Mouse (Mus musculus) spleen, postnatal 36 days (tissue): Measurements from ENCODE around the gene Gm20662.

Source experiments
- DNase-seq, 2 experiments: peaks; one replicate each; pipeline ENCODE4 v3.0.0; 2022; ENCODE audit warnings: low spot score in 2 of 2, mixed read lengths in 1 of 2

Gene Gm20662

GRCm38 (mm10) chr9:108085261-108085660 lies 89.1 kb downstream of the Gm20662 start:
- DNase-seq = no peak

- no peak for DNase-seq
These were observed 94.5 kb downstream of the Gm20662 start for GRCm38 (mm10) chr9:108090611-108091120.

GRCm38 (mm10) chr9:108093586-108093985 lies 97.4 kb downstream of the Gm20662 start:
- DNase-seq = no peak

GRCm38 (mm10) chr9:108094184-108094941 lies 98.2 kb downstream of the Gm20662 start, which contains the start of gene Apeh:
Gene Apeh, minus strand, starts transcription at chr9:108094606.
- DNase-seq = peak; percentile 97
